Mouse (Mus musculus) intestine, postnatal 0 days (tissue): ENCODE measurements around the gene Dlk1. TPM values are rescaled to one million over a fixed set of nuclear protein-coding genes. Genes with fewer than 3 reads are reported as not detected.
A peak's percentile ranks its signal among the peaks of the same experiment; 100 is the strongest.

ENCODE experiments used
- ATAC-seq: fragments of 200-750 bp; cut with Nextera tagmentation; 2 replicates; pipeline ENCODE4 v1.8.0; 2017; ENCODE audit warnings: mild to moderate bottlenecking, moderate TSS enrichment, moderate library complexity
- H3K27ac ChIP-seq: fragments of 300-500 bp; sonication (generic); 2 replicates; pipeline ENCODE4 v1.5.1; 2014; ENCODE audit warnings: mild to moderate bottlenecking, low read depth, low read length, moderate library complexity
- H3K27me3 ChIP-seq: fragments of 300-500 bp; sonication (generic); replicated peaks from 2 replicates; pipeline ENCODE4 v1.6.1; 2014; ENCODE audit warnings: low read length, mixed read lengths; ENCODE audit not compliant: control insufficient read depth, insufficient read depth
- H3K36me3 ChIP-seq: fragments of 300-500 bp; sonication (generic); 2 replicates; pipeline ENCODE4 v1.6.1; 2014; ENCODE audit warnings: mild to moderate bottlenecking, moderate library complexity; ENCODE audit not compliant: control insufficient read depth, insufficient read depth
- H3K4me1 ChIP-seq: fragments of 300-500 bp; sonication (generic); replicated peaks from 2 replicates; pipeline ENCODE4 v1.6.1; 2014; ENCODE audit warnings: antibody characterized with exemption, low read length, mixed read lengths; ENCODE audit not compliant: control insufficient read depth, insufficient read depth
- H3K4me2 ChIP-seq: fragments of 300-500 bp; sonication (generic); replicated peaks from 2 replicates; pipeline ENCODE4 v1.6.1; 2014; ENCODE audit warnings: low read depth, mild to moderate bottlenecking, moderate library complexity
- H3K4me3 ChIP-seq: fragments of 300-500 bp; sonication (generic); 2 replicates; pipeline ENCODE4 v1.5.1; 2014; ENCODE audit warnings: low read depth, low read length
- H3K9ac ChIP-seq: fragments of 300-500 bp; sonication (generic); 2 replicates; pipeline ENCODE4 v1.6.1; 2014; ENCODE audit warnings: mild to moderate bottlenecking, low read depth, low read length
- H3K9me3 ChIP-seq: fragments of 300-500 bp; sonication (generic); 2 replicates; pipeline ENCODE4 v1.6.1; 2016; ENCODE audit warnings: mixed run types; ENCODE audit not compliant: control insufficient read depth
- CTCF ChIP-seq: sonication (generic); IDR thresholded peaks from 2 replicates; pipeline ENCODE4 v1.5.1; 2016; ENCODE audit warnings: low read depth, mild to moderate bottlenecking, control low read depth, antibody characterized with exemption, moderate library complexity
- WGBS: fragments of 180-500 bp; shearing (Covaris S2); extraction: QIAGEN DNeasy Blood & Tissue Kit; methylation state at CpG from one replicate; pipeline ENCODE4 v1.1.7; 2014; 5-methylcytosine and 5-hydroxymethylcytosine counted together
- polyA plus RNA-seq: library from polyadenylated mRNA; unstranded; fragments of >200 nt; fragmentation: Nextera tagmentation; extraction: Ambion mirVana; gene quantifications from 2 replicates; pipeline ENCODE4 v1.2.1, GENCODE M21; 2015

Dlk1 gene
- polyA plus RNA-seq, 1 experiment from 2014 or later: 73.6 TPM

GRCm38 (mm10) chr12:109436852-109437251 lies 15.8 kb upstream of the Dlk1 start:
- H3K4me1 ChIP-seq: peaks cover 5% of the 10 kb centered on the region; the same call in 1 of the 2 replicates
- ATAC-seq: no peak; the same call in 1 of the 2 replicates
- H3K27me3 ChIP-seq: no peaks in the 10 kb centered on the region
- TF ChIP-seq CTCF: 0 out of 2 replicates have a peak, but pooled peaks have one; percentile 8
- H3K36me3 ChIP-seq: no peaks in the 10 kb centered on the region
- no peak overlapping the region for H3K27ac ChIP-seq
- no peak overlapping the region for H3K9ac ChIP-seq
- 24% methylated on average over 12 of the region's 12 CpGs for whole genome bisulfite sequencing
- peak overlapping the region; percentile 47 for H3K4me2 ChIP-seq
- H3K9me3 ChIP-seq: no peaks in the 10 kb centered on the region
- H3K4me3 ChIP-seq: no peak overlapping the region

DNA sequence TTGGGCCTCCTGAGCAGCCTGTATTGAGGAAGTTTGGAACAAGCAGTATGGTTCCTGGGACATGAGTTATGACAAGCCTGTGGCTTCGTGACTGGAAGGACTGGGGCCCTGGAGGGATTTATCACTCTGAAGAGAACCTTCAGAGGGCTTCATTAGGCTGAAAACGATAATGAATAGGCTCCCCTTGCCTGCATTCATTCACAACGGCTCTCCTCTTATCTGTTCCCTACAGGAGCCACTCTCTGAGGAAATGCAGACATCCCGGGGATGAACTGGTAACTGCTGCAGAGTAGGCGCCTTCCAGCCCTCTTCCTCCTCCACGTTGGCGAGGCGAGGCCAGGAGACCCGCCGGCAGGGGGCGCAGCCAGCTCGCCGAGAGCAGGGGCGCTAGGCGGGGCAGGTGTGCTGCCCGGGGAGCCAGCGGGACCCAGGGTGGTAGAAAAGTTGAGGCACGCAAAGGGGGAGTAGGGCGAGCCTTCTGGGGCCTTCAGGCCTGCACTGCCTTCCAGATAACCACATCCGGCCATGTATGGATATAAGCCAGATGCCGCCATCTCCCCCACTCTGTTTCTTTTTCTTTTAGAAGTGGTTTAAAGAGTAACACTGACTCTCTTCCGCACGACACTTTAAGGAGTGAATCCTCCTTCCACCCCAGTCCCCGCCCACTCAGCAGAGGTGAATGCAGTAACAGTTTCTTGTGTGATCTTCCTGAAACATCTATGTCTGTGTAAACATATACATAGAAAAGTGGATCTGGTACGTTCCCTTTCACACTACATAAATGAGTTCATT lies 14.9 kb upstream of the Dlk1 start:
- H3K27ac ChIP-seq: peak overlapping the region; percentile 28; the same call in 1 of the 2 replicates
- peak overlapping the region; percentile 60 for H3K4me2 ChIP-seq
- no peaks in the 10 kb centered on the region for H3K36me3 ChIP-seq
- no peak overlapping the region for H3K9ac ChIP-seq
- H3K4me3 ChIP-seq: peak overlapping the region; percentile 21; the same call in 1 of the 2 replicates
- H3K27me3 ChIP-seq: no peaks in the 10 kb centered on the region
- H3K4me1 ChIP-seq: peaks cover 5% of the 10 kb centered on the region; the same call in 1 of the 2 replicates
- WGBS: 7% methylated on average over 25 of the region's 25 CpGs
- peak; percentile 50 for ATAC-seq
- peak; percentile 97 for TF ChIP-seq CTCF
- H3K9me3 ChIP-seq: no peaks in the 10 kb centered on the region

DNA sequence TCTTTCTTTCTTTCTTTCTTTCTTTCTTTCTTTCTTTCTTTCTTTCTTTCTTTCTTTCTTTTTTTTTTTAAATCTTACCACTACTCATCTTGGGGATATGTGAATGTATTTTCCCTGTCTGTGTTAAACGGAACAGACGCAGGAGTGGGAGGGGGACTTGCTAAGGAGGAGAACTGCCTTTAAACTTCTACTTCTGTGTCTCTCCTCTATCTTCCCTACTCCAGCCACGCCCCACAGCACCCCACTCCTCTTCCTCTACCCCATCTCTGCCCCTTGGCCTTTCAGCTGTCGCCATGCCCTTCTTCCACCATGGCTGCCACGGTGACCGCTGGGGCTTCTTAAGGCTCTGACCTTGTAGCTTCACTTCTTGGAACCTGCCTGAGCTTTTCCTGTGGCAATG lies 14.2 kb upstream of the Dlk1 start:
- Histone ChIP-seq H3K27me3 (no peaks in the 10 kb centered on the region), H3K9me3 (no peaks in the 10 kb centered on the region), H3K4me1 (peaks cover 5% of the 10 kb centered on the region; the same call in 1 of the 2 replicates), H3K27ac (no peak overlapping the region), H3K4me3 (no peak overlapping the region), H3K36me3 (no peaks in the 10 kb centered on the region), H3K9ac (no peak overlapping the region), H3K4me2 (no peak overlapping the region)
- WGBS: 81% methylated on average over 6 of the region's 6 CpGs
- ATAC-seq: no peak
- TF ChIP-seq CTCF: no peak

DNA sequence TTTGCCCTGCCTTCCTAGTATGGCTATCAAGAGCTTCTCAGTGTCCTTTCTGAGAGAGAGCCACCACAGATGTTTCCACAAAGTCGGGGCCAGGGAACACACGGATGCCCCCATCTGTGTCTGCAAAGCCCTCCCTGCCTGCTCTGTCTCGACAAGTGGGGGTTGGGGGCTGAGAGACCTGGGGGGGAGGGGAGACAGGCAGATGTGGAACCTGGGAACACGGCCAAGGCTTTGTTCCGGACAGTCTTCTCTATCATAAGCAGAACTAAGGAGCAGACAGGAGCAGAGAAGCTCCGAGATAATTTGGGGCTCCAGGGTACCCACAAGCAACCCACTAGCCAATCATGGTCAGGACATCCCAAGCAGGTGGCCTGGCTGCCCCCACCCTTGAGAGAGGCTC lies 12.6 kb upstream of the Dlk1 start:
- Histone ChIP-seq H3K9ac (no peak overlapping the region), H3K27ac (no peak overlapping the region), H3K36me3 (no peaks in the 10 kb centered on the region), H3K4me3 (no peak overlapping the region), H3K4me2 (no peak overlapping the region), H3K9me3 (no peaks in the 10 kb centered on the region), H3K4me1 (peaks cover 5% of the 10 kb centered on the region; the same call in 1 of the 2 replicates), H3K27me3 (no peaks in the 10 kb centered on the region)
- no peak for TF ChIP-seq CTCF
- no peak for ATAC-seq
- WGBS: 56% methylated on average over 6 of the region's 6 CpGs

DNA sequence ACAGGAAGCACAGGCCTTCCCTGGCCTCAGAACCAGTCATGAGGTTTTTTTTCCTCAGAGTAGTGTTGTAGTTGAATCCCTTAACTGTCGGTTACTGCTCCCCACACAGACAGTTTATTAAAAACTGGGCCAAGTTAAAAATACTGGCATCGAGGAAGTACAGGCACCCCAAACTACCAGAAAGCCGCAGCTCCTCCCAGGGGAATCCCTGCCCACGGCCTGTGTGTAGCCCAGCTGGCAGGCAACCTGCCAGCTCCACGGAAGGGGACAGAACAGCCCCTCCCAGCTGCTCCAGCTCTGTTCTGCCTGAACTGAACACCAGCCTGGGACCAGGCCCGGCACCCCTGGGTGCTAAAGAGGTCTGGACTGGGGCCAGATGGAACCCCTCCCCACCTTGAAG lies 11.3 kb upstream of the Dlk1 start:
- H3K9ac ChIP-seq: no peak overlapping the region
- ATAC-seq: no peak
- no peaks in the 10 kb centered on the region for H3K27me3 ChIP-seq
- TF ChIP-seq CTCF: no peak
- H3K9me3 ChIP-seq: no peaks in the 10 kb centered on the region
- WGBS: 26% methylated on average over 6 of the region's 6 CpGs
- no peaks in the 10 kb centered on the region for H3K36me3 ChIP-seq
- H3K4me3 ChIP-seq: no peak overlapping the region
- H3K4me2 ChIP-seq: no peak overlapping the region
- H3K4me1 ChIP-seq: peaks cover 5% of the 10 kb centered on the region; the same call in 1 of the 2 replicates
- no peak overlapping the region for H3K27ac ChIP-seq

GRCm38 (mm10) chr12:109442115-109442514 lies 10.5 kb upstream of the Dlk1 start:
- Histone ChIP-seq H3K4me3 (no peak overlapping the region), H3K27ac (no peak overlapping the region), H3K9me3 (no peaks in the 10 kb centered on the region), H3K4me2 (no peak overlapping the region), H3K27me3 (no peaks in the 10 kb centered on the region), H3K4me1 (peaks cover 5% of the 10 kb centered on the region; the same call in 1 of the 2 replicates), H3K36me3 (no peaks in the 10 kb centered on the region), H3K9ac (no peak overlapping the region)
- TF ChIP-seq CTCF: no peak
- WGBS: 53% methylated on average over 13 of the region's 13 CpGs
- no peak for ATAC-seq
